Comparison of ENCODE assay signal across 15 mouse cellular contexts in the genomic region with DNA sequence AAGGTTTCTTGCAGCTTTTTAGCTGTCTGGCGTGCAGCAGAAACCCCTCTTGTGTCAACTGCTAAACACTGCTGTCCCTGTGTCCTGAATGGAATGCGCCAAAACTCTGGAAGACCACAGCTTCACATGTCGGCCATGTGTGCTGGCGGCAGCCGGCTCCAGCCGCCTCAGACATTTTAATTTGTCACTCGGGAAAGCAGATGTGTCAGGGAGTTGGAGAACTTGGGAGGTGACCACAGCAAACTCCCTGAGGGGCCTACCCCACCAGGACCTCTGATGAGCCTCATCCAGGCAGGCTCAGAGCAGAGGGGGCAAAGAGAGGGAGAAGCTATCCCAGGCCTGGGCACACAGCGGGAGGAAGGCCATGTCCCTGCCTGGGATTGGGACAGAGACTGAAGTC.
DNase-seq lines count a peak whose midpoint lies in the region; ATAC-seq lines count a peak whose summit lies in the region.
"Had no signal": no experiment of that assay in that cellular context is flagged by ENCODE, and none has a peak within 500 bp of the region (broad histone marks: within the 10 kb centered on the region; RNA-seq: fewer than 3 reads in every experiment).

No protein-coding gene starts in this region.

- peak; percentile 34 for DNase-seq in embryo, embryonic 10.5 days (ENCODE audit: low spot score)
- no peak for DNase-seq in embryo, embryonic 10 days (ENCODE audit: low spot score)
- DNase-seq in kidney, postnatal 25 days, result no peak
- DNase-seq in urinary bladder, postnatal 4 days (ENCODE audit: low spot score in 2 of 2), result no peak
- no peak for DNase-seq in ovary, postnatal 10 days (ENCODE audit: low spot score)
- DNase-seq: cerebellum, postnatal 14 days; gastrocnemius, postnatal 25 days had no signal

- ATAC-seq in kidney, embryonic 14.5 days (ENCODE audit: low FRiP score, low TSS enrichment), result peak; percentile 69; the same call in 1 of the 2 replicates
- peak; percentile 45; the same call in 1 of the 2 replicates for ATAC-seq in embryonic facial prominence, embryonic 12.5 days (ENCODE audit: insufficient number of reproducible peaks, insufficient read depth, low FRiP score, low TSS enrichment)
- ATAC-seq in limb, embryonic 15.5 days (ENCODE audit: insufficient number of reproducible peaks, low FRiP score, low TSS enrichment, low read depth), result peak; percentile 55
- ATAC-seq: forebrain, embryonic 13.5 days had no signal

- 70% methylated on average over 8 of the region's 8 CpGs for WGBS in kidney, embryonic 14.5 days
- 29% methylated on average over 8 of the region's 8 CpGs for WGBS in embryonic facial prominence, embryonic 12.5 days
- 29% methylated on average over 8 of the region's 8 CpGs for WGBS in limb, embryonic 15.5 days

- H3K27me3 ChIP-seq in kidney, embryonic 14.5 days (ENCODE audit: control insufficient read depth, insufficient read depth, low read length), result no peaks in the 10 kb centered on the region
- H3K27me3 ChIP-seq in embryonic facial prominence, embryonic 12.5 days, result peaks cover 8% of the 10 kb centered on the region
- H3K27me3 ChIP-seq in limb, embryonic 15.5 days, result no peaks in the 10 kb centered on the region
- H3K27me3 ChIP-seq: forebrain, embryonic 13.5 days; intestine, embryonic 15.5 days had no signal

- H3K36me3 ChIP-seq in kidney, embryonic 14.5 days (ENCODE audit: control insufficient read depth, insufficient read depth, low read length), result no peaks in the 10 kb centered on the region
- no peaks in the 10 kb centered on the region for H3K36me3 ChIP-seq in embryonic facial prominence, embryonic 12.5 days
- no peaks in the 10 kb centered on the region for H3K36me3 ChIP-seq in limb, embryonic 15.5 days
- H3K36me3 ChIP-seq: G1E; intestine, embryonic 15.5 days had no signal

- no peaks in the 10 kb centered on the region for H3K4me1 ChIP-seq in kidney, embryonic 14.5 days (ENCODE audit: control insufficient read depth, insufficient read depth, low read length)
- H3K4me1 ChIP-seq in embryonic facial prominence, embryonic 12.5 days, result peaks cover 23% of the 10 kb centered on the region
- peaks cover 18% of the 10 kb centered on the region for H3K4me1 ChIP-seq in limb, embryonic 15.5 days
- H3K4me1 ChIP-seq: intestine, embryonic 15.5 days had no signal

- no peak overlapping the region for H3K27ac ChIP-seq in kidney, embryonic 14.5 days (ENCODE audit: low read depth, low read length)
- peak overlapping the region; percentile 71 for H3K27ac ChIP-seq in embryonic facial prominence, embryonic 12.5 days
- peak overlapping the region; percentile 65; the same call in 1 of the 2 replicates for H3K27ac ChIP-seq in limb, embryonic 15.5 days
- H3K27ac ChIP-seq: forebrain, embryonic 13.5 days; intestine, embryonic 15.5 days; liver, embryonic 14.5 days had no signal

- no peaks in the 10 kb centered on the region for H3K9me3 ChIP-seq in kidney, embryonic 14.5 days (ENCODE audit: control insufficient read depth, low read length)
- H3K9me3 ChIP-seq in embryonic facial prominence, embryonic 12.5 days, result no peaks in the 10 kb centered on the region
- H3K9me3 ChIP-seq in limb, embryonic 15.5 days, result no peaks in the 10 kb centered on the region
- H3K9me3 ChIP-seq: forebrain, embryonic 13.5 days; intestine, embryonic 15.5 days had no signal

- H3K9ac ChIP-seq in kidney, embryonic 14.5 days (ENCODE audit: low read depth, low read length), result no peak overlapping the region
- no peak overlapping the region for H3K9ac ChIP-seq in embryonic facial prominence, embryonic 12.5 days
- H3K9ac ChIP-seq in limb, embryonic 15.5 days, result no peak overlapping the region
- H3K9ac ChIP-seq: forebrain, embryonic 13.5 days; intestine, embryonic 15.5 days; liver, embryonic 14.5 days had no signal

- H3K4me2 ChIP-seq in kidney, embryonic 14.5 days (replicated peaks; ENCODE audit: low read depth, low read length), result no peak overlapping the region
- no peak overlapping the region for H3K4me2 ChIP-seq in embryonic facial prominence, embryonic 12.5 days (replicated peaks)
- no peak overlapping the region for H3K4me2 ChIP-seq in limb, embryonic 15.5 days
- H3K4me2 ChIP-seq: forebrain, embryonic 13.5 days; intestine, embryonic 15.5 days had no signal

- H3K4me3 ChIP-seq in kidney, embryonic 14.5 days (ENCODE audit: low read length), result no peak overlapping the region
- H3K4me3 ChIP-seq in embryonic facial prominence, embryonic 12.5 days, result no peak overlapping the region
- no peak overlapping the region for H3K4me3 ChIP-seq in limb, embryonic 15.5 days
- H3K4me3 ChIP-seq: forebrain, embryonic 13.5 days; intestine, embryonic 15.5 days; myocyte had no signal
